Mouse (Mus musculus) MEL (cell line): ENCODE results near the gene Ablim1. TPM values are rescaled to one million over a fixed set of nuclear protein-coding genes. Genes with fewer than 3 reads are reported as not detected.

ENCODE experiments used
- DNase-seq: peaks from one replicate; pipeline ENCODE4 v3.0.0; 2011; ENCODE audit warnings: low read depth, low spot score
- H3K27ac ChIP-seq: 2 replicates; pipeline ENCODE4 v1.5.1; 2012; ENCODE audit warnings: low read depth, mild to moderate bottlenecking, control low read depth, low read length, moderate library complexity; ENCODE audit not compliant: control insufficient read depth
- H3K27me3 ChIP-seq, 2 experiments: fragments of 150-350 bp in 1 of 2; sonication (generic) in 1 of 2; 2 replicates each; pipeline ENCODE4 v1.6.1; 2012; ENCODE audit warnings: low read length in 2 of 2, mild to moderate bottlenecking in 2 of 2, improper control_type of control experiment in 1 of 2, moderate library complexity in 1 of 2; ENCODE audit not compliant: insufficient read depth in 2 of 2, control insufficient read depth in 1 of 2
- H3K36me3 ChIP-seq, 2 experiments: 2 replicates each; pipeline ENCODE4 v1.6.1; 2012 to 2014; ENCODE audit warnings: low read length in 2 of 2, improper control_type of control experiment in 1 of 2, inconsistent platforms in 1 of 2, mild to moderate bottlenecking in 1 of 2; ENCODE audit not compliant: insufficient read depth in 2 of 2, control insufficient read depth in 1 of 2
- H3K4me1 ChIP-seq, 2 experiments: fragments of 150-350 bp in 1 of 2; sonication (generic) in 1 of 2; 2 replicates each; pipeline ENCODE4 v1.6.1; 2012; ENCODE audit warnings: low read length in 2 of 2, improper control_type of control experiment in 1 of 2, mild to moderate bottlenecking in 1 of 2; ENCODE audit not compliant: insufficient read depth in 2 of 2, control insufficient read depth in 1 of 2
- H3K4me3 ChIP-seq, 2 experiments: fragments of 150-350 bp in 1 of 2; sonication (generic) in 1 of 2; 2 replicates each; pipeline ENCODE4 v1.5.1; 2012; ENCODE audit warnings: low read depth in 2 of 2, low read length in 2 of 2, mild to moderate bottlenecking in 2 of 2, moderate library complexity in 2 of 2, control low read depth in 1 of 2, improper control_type of control experiment in 1 of 2; ENCODE audit not compliant: control insufficient read depth in 1 of 2, insufficient read depth in 1 of 2
- H3K79me2 ChIP-seq: 2 replicates; pipeline ENCODE4 v1.6.1; 2012; ENCODE audit warnings: mild to moderate bottlenecking, low read length, moderate library complexity; ENCODE audit not compliant: control insufficient read depth, poor library complexity, insufficient read depth
- H3K9ac ChIP-seq: 2 replicates; pipeline ENCODE4 v1.6.1; 2012; ENCODE audit warnings: low read depth, mild to moderate bottlenecking, control low read depth, low read length, moderate library complexity; ENCODE audit not compliant: control insufficient read depth, poor library complexity, severe bottlenecking
- H3K9me3 ChIP-seq: fragments of 150-350 bp; sonication (generic); replicated peaks from 2 replicates; pipeline ENCODE4 v1.6.1; 2012; ENCODE audit warnings: mild to moderate bottlenecking, low read length, improper control_type of control experiment, moderate library complexity; ENCODE audit not compliant: insufficient read depth
- BHLHE40 ChIP-seq: IDR thresholded peaks from 2 replicates; pipeline ENCODE4 v1.6.1; 2012; ENCODE audit warnings: low read depth, mild to moderate bottlenecking, inconsistent platforms, low read length, improper control_type of control experiment, borderline replicate concordance
- CHD2 ChIP-seq: IDR thresholded peaks from 2 replicates; pipeline ENCODE4 v1.6.1; 2011; ENCODE audit warnings: low read length, improper control_type of control experiment
- CTCF ChIP-seq, 3 experiments: IDR thresholded peaks in 2 of 3; conservative IDR thresholded peaks in 1 of 3; 2 replicates each; pipeline ENCODE4 v1.5.1; 2011 to 2012; ENCODE audit warnings: low read length in 3 of 3, low read depth in 2 of 3, mild to moderate bottlenecking in 2 of 3, improper control_type of control experiment in 1 of 3, inconsistent platforms in 1 of 3, mixed read lengths in 1 of 3, moderate library complexity in 1 of 3; ENCODE audit not compliant: control insufficient read depth in 1 of 3, insufficient read depth in 1 of 3, poor library complexity in 1 of 3, severe bottlenecking in 1 of 3
- ELF1 ChIP-seq: IDR thresholded peaks from 2 replicates; pipeline ENCODE4 v1.6.1; 2014; ENCODE audit warnings: low read depth, mild to moderate bottlenecking, inconsistent platforms, low read length, improper control_type of control experiment, moderate library complexity
- EP300 ChIP-seq, 2 experiments: IDR thresholded peaks; 2 replicates each; pipeline ENCODE4 v1.6.1; 2011; ENCODE audit warnings: improper control_type of control experiment in 2 of 2, low read length in 2 of 2, low read depth in 1 of 2, mild to moderate bottlenecking in 1 of 2
- GATA1 ChIP-seq: IDR thresholded peaks from 2 replicates; pipeline ENCODE4 v1.6.1; 2011; ENCODE audit warnings: low read depth, low read length, improper control_type of control experiment
- JUND ChIP-seq: IDR thresholded peaks from 2 replicates; pipeline ENCODE4 v1.6.1; 2011; ENCODE audit warnings: low read depth, mild to moderate bottlenecking, improper control_type of control experiment, low read length
- MAFK ChIP-seq: IDR thresholded peaks from 2 replicates; pipeline ENCODE4 v1.6.1; 2011; ENCODE audit warnings: low read depth, mild to moderate bottlenecking, low read length, improper control_type of control experiment, borderline replicate concordance
- MAX ChIP-seq: IDR thresholded peaks from 2 replicates; pipeline ENCODE4 v1.6.1; 2011; ENCODE audit warnings: low read length, improper control_type of control experiment
- MAZ ChIP-seq: IDR thresholded peaks from 2 replicates; pipeline ENCODE4 v1.6.1; 2012; ENCODE audit warnings: low read depth, mild to moderate bottlenecking, inconsistent platforms, low read length, improper control_type of control experiment
- MYB ChIP-seq: IDR thresholded peaks from 2 replicates; pipeline ENCODE4 v1.6.1; 2011; ENCODE audit warnings: mild to moderate bottlenecking, low read depth, low read length, improper control_type of control experiment
- MYC ChIP-seq: IDR thresholded peaks from 2 replicates; pipeline ENCODE4 v1.6.1; 2011; ENCODE audit warnings: low read depth, mild to moderate bottlenecking, low read length, improper control_type of control experiment, moderate library complexity
- NELFE ChIP-seq: IDR thresholded peaks from 2 replicates; pipeline ENCODE4 v1.6.1; 2011; ENCODE audit warnings: low read depth, low read length, improper control_type of control experiment
- NRF1 ChIP-seq: IDR thresholded peaks from 2 replicates; pipeline ENCODE4 v1.6.1; 2014; ENCODE audit warnings: low read depth, mild to moderate bottlenecking, inconsistent platforms, low read length, improper control_type of control experiment, moderate library complexity; ENCODE audit not compliant: poor library complexity, insufficient read depth, severe bottlenecking
- POLR2A ChIP-seq, 2 experiments: IDR thresholded peaks; 2 replicates each; pipeline ENCODE4 v1.6.1; 2011 to 2012; ENCODE audit warnings: low read length in 2 of 2, mild to moderate bottlenecking in 2 of 2, control low read depth in 1 of 2, improper control_type of control experiment in 1 of 2, low read depth in 1 of 2, moderate library complexity in 1 of 2; ENCODE audit not compliant: control insufficient read depth in 1 of 2, insufficient read depth in 1 of 2, poor library complexity in 1 of 2
- POLR2AphosphoS2 ChIP-seq: IDR thresholded peaks from 2 replicates; pipeline ENCODE4 v1.6.1; 2011; ENCODE audit warnings: low read length, improper control_type of control experiment
- POLR2AphosphoS5 ChIP-seq: IDR thresholded peaks from 2 replicates; pipeline ENCODE4 v1.6.1; 2012; ENCODE audit warnings: low read depth, borderline replicate concordance, mild to moderate bottlenecking, inconsistent platforms, low read length, moderate library complexity, mixed read lengths
- RCOR1 ChIP-seq: IDR thresholded peaks from 2 replicates; pipeline ENCODE4 v1.6.1; 2012; ENCODE audit warnings: low read depth, mild to moderate bottlenecking, inconsistent platforms, low read length, improper control_type of control experiment
- SIN3A ChIP-seq: IDR thresholded peaks from 2 replicates; pipeline ENCODE4 v1.6.1; 2012; ENCODE audit warnings: low read length, improper control_type of control experiment, inconsistent platforms
- TBP ChIP-seq: IDR thresholded peaks from 2 replicates; pipeline ENCODE4 v1.8.0; 2011; ENCODE audit warnings: low read depth, low read length, improper control_type of control experiment
- TCF12 ChIP-seq: IDR thresholded peaks from 2 replicates; pipeline ENCODE4 v1.6.1; 2014; ENCODE audit warnings: low read depth, mild to moderate bottlenecking, inconsistent platforms, low read length, improper control_type of control experiment, moderate library complexity
- UBTF ChIP-seq: IDR thresholded peaks from 2 replicates; pipeline ENCODE4 v1.6.1; 2012; ENCODE audit warnings: low read depth, mild to moderate bottlenecking, inconsistent platforms, low read length, improper control_type of control experiment, moderate library complexity, borderline replicate concordance; ENCODE audit not compliant: insufficient read depth
- USF2 ChIP-seq, 2 experiments: IDR thresholded peaks; 2 replicates each; pipeline ENCODE4 v1.6.1; 2011 to 2012; ENCODE audit warnings: improper control_type of control experiment in 2 of 2, low read length in 2 of 2, borderline replicate concordance in 1 of 2, inconsistent platforms in 1 of 2, low read depth in 1 of 2, mild to moderate bottlenecking in 1 of 2; ENCODE audit not compliant: insufficient read depth in 1 of 2
- ZC3H11A ChIP-seq: IDR thresholded peaks from 2 replicates; pipeline ENCODE4 v1.6.1; 2012; ENCODE audit warnings: low read depth, mild to moderate bottlenecking, inconsistent platforms, low read length, improper control_type of control experiment
- ZNF384 ChIP-seq: IDR thresholded peaks from 2 replicates; pipeline ENCODE4 v1.6.1; 2012; ENCODE audit warnings: low read depth, mild to moderate bottlenecking, inconsistent platforms, low read length, improper control_type of control experiment
- polyA plus RNA-seq, 2 experiments: library from polyadenylated mRNA; stranded (reverse) in 1 of 2; unstranded in 1 of 2; fragments of >175 nt in 1 of 2; fragments of >200 nt in 1 of 2; gene quantifications; 2 replicates each; pipeline versions ENCODE4 v1.2.1 to v1.2.4; 2012; ENCODE audit warnings: low replicate concordance in 2 of 2, low read depth in 1 of 2; ENCODE audit not compliant: insufficient read length in 2 of 2, insufficient read depth in 1 of 2, missing spikeins in 1 of 2
- total RNA-seq: library from RNA; depleted of rRNA; stranded (reverse); fragments of 300-350 nt; gene quantifications from 2 replicates; pipeline ENCODE4 v1.2.3, GENCODE M21; 2012

Gene Ablim1
- total and polyA plus RNA-seq, 3 experiments: not detected

DNA sequence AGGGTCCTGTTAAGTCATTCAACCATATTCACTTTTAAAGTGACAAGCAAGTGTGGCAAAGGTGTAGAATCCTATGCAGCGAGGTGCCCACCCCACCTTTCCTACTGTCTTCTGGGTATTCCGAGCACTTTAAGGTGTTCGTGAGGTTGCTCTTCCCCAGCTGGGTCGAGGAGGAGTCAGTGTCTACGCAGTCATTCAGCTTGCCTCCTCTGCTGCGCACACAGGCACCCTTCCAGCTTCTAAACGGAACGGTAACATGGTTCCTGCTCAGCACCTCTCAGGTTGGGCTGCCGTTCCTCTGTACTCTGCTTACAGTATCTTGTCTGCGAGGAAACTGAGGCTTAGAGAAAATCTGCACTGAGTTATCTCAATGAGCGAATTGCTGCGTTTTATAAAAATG lies 40.4 kb downstream of the Ablim1 start:
- no peaks in the 10 kb centered on the region for H3K9me3 ChIP-seq
- H3K36me3 ChIP-seq: no peaks in the 10 kb centered on the region
- no peaks in the 10 kb centered on the region for H3K4me1 ChIP-seq
- H3K4me3 ChIP-seq: no peak overlapping the region
- TF ChIP-seq MAX (no peak), POLR2A (IDR thresholded peaks at IDR 0.05; ENCODE audit: control insufficient read depth in 1 of 2, insufficient read depth in 1 of 2, low read depth in 1 of 2, low read length in 2 of 2, poor library complexity in 1 of 2) (no peak), NELFE (no peak), MAZ (no peak), JUND (no peak), POLR2AphosphoS5 (no peak), TCF12 (no peak), TBP (no peak), NRF1 (no peak), CTCF (IDR thresholded peaks at IDR 0.05 in 2 of 3, conservative IDR thresholded peaks at IDR 0.05 in 1 of 3; ENCODE audit: control insufficient read depth in 1 of 3, insufficient read depth in 1 of 3, low read depth in 2 of 3, low read length in 3 of 3, poor library complexity in 1 of 3, severe bottlenecking in 1 of 3) (no peak), MAFK (no peak)
- H3K27ac ChIP-seq: no peak overlapping the region
- H3K79me2 ChIP-seq: no peaks in the 10 kb centered on the region
- H3K27me3 ChIP-seq: no peaks in the 10 kb centered on the region; a peak in 2 of 4 replicates
- DNase-seq: no peak
- H3K9ac ChIP-seq: no peak overlapping the region

DNA sequence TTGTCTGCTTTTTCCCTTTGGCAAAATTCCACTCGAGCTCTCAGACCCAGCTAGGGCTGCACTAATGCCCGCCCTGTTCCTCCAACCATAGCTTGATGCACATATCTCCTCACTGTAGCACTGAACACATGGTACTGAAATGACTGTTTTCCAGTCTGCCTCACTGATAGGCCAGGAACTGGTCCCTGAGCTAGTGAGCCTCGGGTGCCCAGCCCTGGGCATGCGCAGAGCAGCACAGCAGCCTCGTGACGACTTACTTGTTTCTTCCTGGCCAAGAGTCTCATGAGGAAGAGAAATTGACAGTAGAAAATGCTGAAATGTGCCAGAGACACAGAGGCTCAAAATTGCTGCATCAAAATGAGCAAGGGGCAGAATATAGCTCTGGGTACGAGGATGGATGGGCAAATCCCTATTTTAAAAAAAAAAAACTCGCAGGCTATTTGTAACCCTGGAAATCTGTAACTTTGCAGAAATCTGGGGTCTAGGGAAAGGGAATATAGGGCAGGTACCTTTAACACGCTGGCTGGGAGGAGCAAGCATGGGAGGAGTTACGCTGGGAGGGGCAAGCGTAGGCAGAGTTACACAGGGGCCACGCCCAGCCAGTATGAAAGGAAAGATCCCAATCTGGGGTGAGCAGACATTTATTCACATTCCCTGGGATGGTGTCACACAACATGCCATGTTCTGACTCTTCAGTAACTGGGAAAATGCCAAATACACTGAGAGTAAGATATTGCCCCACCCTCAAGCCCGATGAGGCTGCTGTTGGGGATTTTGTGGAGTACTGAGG lies 41.7 kb downstream of the Ablim1 start:
- peak; percentile 17 for DNase-seq
- no peak overlapping the region for H3K4me3 ChIP-seq

DNA sequence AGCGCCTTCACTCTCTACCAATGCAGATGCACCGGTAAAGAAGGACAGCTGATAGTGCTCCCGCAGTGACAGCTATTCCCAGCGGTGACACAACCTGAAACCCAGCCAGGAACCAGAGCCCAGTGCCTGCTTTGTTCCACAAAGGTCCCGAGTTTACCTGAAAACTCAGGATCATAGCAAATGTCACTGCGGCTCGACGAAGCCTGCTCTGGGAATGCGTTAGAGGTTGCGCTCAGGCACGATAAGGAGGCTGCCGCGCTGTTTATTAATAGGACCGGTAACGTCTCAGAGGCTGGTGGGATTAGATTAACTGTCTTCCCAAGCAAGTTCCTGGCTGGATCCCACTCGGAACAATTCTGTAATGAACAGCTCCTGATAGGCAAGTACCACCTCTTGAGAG lies 43.0 kb downstream of the Ablim1 start:
- H3K79me2 ChIP-seq: no peaks in the 10 kb centered on the region
- no peak overlapping the region for H3K9ac ChIP-seq
- H3K9me3 ChIP-seq: no peaks in the 10 kb centered on the region
- DNase-seq: no peak
- no peaks in the 10 kb centered on the region for H3K36me3 ChIP-seq
- H3K4me3 ChIP-seq: no peak overlapping the region
- no peaks in the 10 kb centered on the region for H3K4me1 ChIP-seq
- H3K27ac ChIP-seq: no peak overlapping the region
- peaks cover 0 to 5% of the 10 kb centered on the region in 2 experiments; a peak in 2 of 4 replicates for H3K27me3 ChIP-seq
- TF ChIP-seq CHD2 (no peak), POLR2A (IDR thresholded peaks at IDR 0.05; ENCODE audit: control insufficient read depth in 1 of 2, insufficient read depth in 1 of 2, low read depth in 1 of 2, low read length in 2 of 2, poor library complexity in 1 of 2) (no peak), ZC3H11A (no peak), ELF1 (no peak), RCOR1 (no peak), UBTF (no peak), GATA1 (no peak), NELFE (no peak), MAFK (no peak), BHLHE40 (no peak), EP300 (IDR thresholded peaks at IDR 0.05; ENCODE audit: low read depth in 1 of 2, low read length in 2 of 2) (no peak), SIN3A (no peak), POLR2AphosphoS2 (no peak), USF2 (IDR thresholded peaks at IDR 0.05; ENCODE audit: borderline replicate concordance in 1 of 2, insufficient read depth in 1 of 2, low read depth in 1 of 2, low read length in 2 of 2) (no peak), MYC (no peak)

More for the DNA sequence above, 41.7 kb downstream of the Ablim1 start:
- H3K9ac ChIP-seq: no peak overlapping the region
- no peaks in the 10 kb centered on the region for H3K9me3 ChIP-seq
- H3K36me3 ChIP-seq: no peaks in the 10 kb centered on the region
- H3K79me2 ChIP-seq: no peaks in the 10 kb centered on the region
- no peak overlapping the region for H3K27ac ChIP-seq
- TF ChIP-seq ZNF384: no peak
- TF ChIP-seq CHD2: no peak
- TF ChIP-seq TCF12: no peak
- no peak for TF ChIP-seq MYB
- no peak for TF ChIP-seq ELF1
- no peaks in the 10 kb centered on the region for H3K4me1 ChIP-seq
- peaks cover 0 to 3% of the 10 kb centered on the region in 2 experiments; a peak in 2 of 4 replicates for H3K27me3 ChIP-seq
